Mouse (Mus musculus): ENCODE measurements around the gene Ccdc88a. TPM values are rescaled to one million over a fixed set of nuclear protein-coding genes. Genes with fewer than 3 reads are reported as not detected.

The Ccdc88a gene
- polyA plus RNA-seq, 1 experiment from 2014 or later = 84.5 TPM

- H3K36me3 ChIP-seq = no peaks in the 10 kb centered on the region
- no peak overlapping the region for H3K9ac ChIP-seq
- H3K27ac ChIP-seq (replicated peaks) = no peak overlapping the region
- ATAC-seq (ENCODE audit: low FRiP score, low read depth) = no peak
- peaks cover 14% of the 10 kb centered on the region; the same call in 1 of the 2 replicates for H3K4me1 ChIP-seq (replicated peaks)
- H3K4me3 ChIP-seq = no peak overlapping the region
- 80% methylated on average over 2 of the region's 2 CpGs for WGBS
- no peaks in the 10 kb centered on the region for H3K27me3 ChIP-seq
- no peaks in the 10 kb centered on the region for H3K9me3 ChIP-seq
- no peak overlapping the region for H3K4me2 ChIP-seq
These were observed 10.0 kb downstream of the Ccdc88a start for GRCm38 (mm10) chr11:29383493-29383892.

GRCm38 (mm10) chr11:29384001-29384400, 10.5 kb downstream of the Ccdc88a start:
- Histone ChIP-seq H3K9me3 (no peaks in the 10 kb centered on the region), H3K9ac (no peak overlapping the region), H3K27me3 (no peaks in the 10 kb centered on the region), H3K36me3 (no peaks in the 10 kb centered on the region), H3K27ac (replicated peaks) (no peak overlapping the region), H3K4me1 (replicated peaks) (peaks cover 15% of the 10 kb centered on the region; the same call in 1 of the 2 replicates), H3K4me3 (no peak overlapping the region), H3K4me2 (no peak overlapping the region)
- no peak for ATAC-seq (ENCODE audit: low FRiP score, low read depth)
- WGBS = 91% methylated on average over 1 of the region's 1 CpGs

GRCm38 (mm10) chr11:29384617-29385016, 11.2 kb downstream of the Ccdc88a start:
- Histone ChIP-seq H3K27ac (replicated peaks) (no peak overlapping the region), H3K4me3 (no peak overlapping the region), H3K9me3 (no peaks in the 10 kb centered on the region), H3K4me1 (replicated peaks) (peaks cover 17% of the 10 kb centered on the region; the same call in 1 of the 2 replicates), H3K9ac (no peak overlapping the region), H3K4me2 (no peak overlapping the region), H3K27me3 (no peaks in the 10 kb centered on the region), H3K36me3 (no peaks in the 10 kb centered on the region)
- 76% methylated on average over 3 of the region's 3 CpGs for WGBS
- ATAC-seq (ENCODE audit: low FRiP score, low read depth) = no peak

GRCm38 (mm10) chr11:29389913-29390312, 16.5 kb downstream of the Ccdc88a start:
- H3K9ac ChIP-seq = no peak overlapping the region
- ATAC-seq (ENCODE audit: low FRiP score, low read depth) = no peak
- no peaks in the 10 kb centered on the region for H3K27me3 ChIP-seq
- no peaks in the 10 kb centered on the region for H3K9me3 ChIP-seq
- H3K4me3 ChIP-seq = no peak overlapping the region
- peaks cover 3% of the 10 kb centered on the region; the same call in 1 of the 2 replicates for H3K4me1 ChIP-seq (replicated peaks)
- H3K36me3 ChIP-seq = no peaks in the 10 kb centered on the region
- 42% methylated on average over 4 of the region's 4 CpGs for WGBS
- no peak overlapping the region for H3K4me2 ChIP-seq
- no peak overlapping the region for H3K27ac ChIP-seq (replicated peaks)

- WGBS = 96% methylated on average over 3 of the region's 3 CpGs
These were observed 21.8 kb downstream of the Ccdc88a start for GRCm38 (mm10) chr11:29395135-29395746.

GRCm38 (mm10) chr11:29400374-29400773, 26.9 kb downstream of the Ccdc88a start:
- no peaks in the 10 kb centered on the region for H3K27me3 ChIP-seq
- H3K4me1 ChIP-seq (replicated peaks) = no peaks in the 10 kb centered on the region
- 90% methylated on average over 2 of the region's 2 CpGs for WGBS
- no peak overlapping the region for H3K4me2 ChIP-seq
- no peaks in the 10 kb centered on the region for H3K9me3 ChIP-seq
- peaks cover 16% of the 10 kb centered on the region for H3K36me3 ChIP-seq
- ATAC-seq (ENCODE audit: low FRiP score, low read depth) = 0 out of 2 replicates have a peak, but pooled peaks have one; percentile 35
- no peak overlapping the region for H3K4me3 ChIP-seq
- H3K27ac ChIP-seq (replicated peaks) = no peak overlapping the region
- no peak overlapping the region for H3K9ac ChIP-seq

More at GRCm38 (mm10) chr11:29395135-29395746, 21.8 kb downstream of the Ccdc88a start:
- Histone ChIP-seq H3K9ac (no peak overlapping the region), H3K4me2 (no peak overlapping the region), H3K9me3 (no peaks in the 10 kb centered on the region), H3K27ac (replicated peaks) (no peak overlapping the region), H3K4me3 (no peak overlapping the region), H3K27me3 (no peaks in the 10 kb centered on the region), H3K4me1 (replicated peaks) (no peaks in the 10 kb centered on the region), H3K36me3 (no peaks in the 10 kb centered on the region)
- no peak for ATAC-seq (ENCODE audit: low FRiP score, low read depth)

- H3K36me3 ChIP-seq = peaks cover 8% of the 10 kb centered on the region; the same call in 1 of the 2 replicates
- H3K9me3 ChIP-seq = no peaks in the 10 kb centered on the region
- H3K9ac ChIP-seq = no peak overlapping the region
- no peak overlapping the region for H3K4me3 ChIP-seq
- no peak overlapping the region for H3K4me2 ChIP-seq
- no peak overlapping the region for H3K27ac ChIP-seq (replicated peaks)
- no peaks in the 10 kb centered on the region for H3K27me3 ChIP-seq
- no peak for ATAC-seq (ENCODE audit: low FRiP score, low read depth)
- no peaks in the 10 kb centered on the region for H3K4me1 ChIP-seq (replicated peaks)
These were observed 32.8 kb downstream of the Ccdc88a start for GRCm38 (mm10) chr11:29406292-29406691.

GRCm38 (mm10) chr11:29423496-29423895, 50.0 kb downstream of the Ccdc88a start:
- H3K9me3 ChIP-seq = no peaks in the 10 kb centered on the region
- no peak overlapping the region for H3K4me2 ChIP-seq
- WGBS = 93% methylated on average over 3 of the region's 3 CpGs
- H3K27me3 ChIP-seq = no peaks in the 10 kb centered on the region
- peaks cover 6% of the 10 kb centered on the region; the same call in 1 of the 2 replicates for H3K36me3 ChIP-seq
- no peak overlapping the region for H3K27ac ChIP-seq (replicated peaks)
- H3K9ac ChIP-seq = no peak overlapping the region
- no peaks in the 10 kb centered on the region for H3K4me1 ChIP-seq (replicated peaks)
- H3K4me3 ChIP-seq = no peak overlapping the region
- ATAC-seq (ENCODE audit: low FRiP score, low read depth) = no peak

- peak; percentile 45; the same call in 1 of the 2 replicates for ATAC-seq (ENCODE audit: low FRiP score, low read depth)
- H3K36me3 ChIP-seq = peaks cover 31% of the 10 kb centered on the region
These were observed 55.3 kb downstream of the Ccdc88a start for GRCm38 (mm10) chr11:29428774-29429173.

GRCm38 (mm10) chr11:29431011-29431410, 57.6 kb downstream of the Ccdc88a start:
- H3K4me2 ChIP-seq = no peak overlapping the region
- 100% methylated on average over 1 of the region's 1 CpGs for WGBS
- H3K4me3 ChIP-seq = no peak overlapping the region

More at GRCm38 (mm10) chr11:29428774-29429173, 55.3 kb downstream of the Ccdc88a start:
- Histone ChIP-seq H3K4me1 (replicated peaks) (no peaks in the 10 kb centered on the region), H3K4me2 (no peak overlapping the region), H3K4me3 (no peak overlapping the region), H3K27me3 (no peaks in the 10 kb centered on the region), H3K9me3 (no peaks in the 10 kb centered on the region), H3K9ac (no peak overlapping the region), H3K27ac (replicated peaks) (no peak overlapping the region)
- 73% methylated on average over 3 of the region's 3 CpGs for WGBS

GRCm38 (mm10) chr11:29448741-29449140, 75.3 kb downstream of the Ccdc88a start:
- no peak overlapping the region for H3K4me2 ChIP-seq
- H3K9ac ChIP-seq = no peak overlapping the region
- H3K9me3 ChIP-seq = no peaks in the 10 kb centered on the region
- no peaks in the 10 kb centered on the region for H3K27me3 ChIP-seq
- H3K4me1 ChIP-seq (replicated peaks) = no peaks in the 10 kb centered on the region
- 86% methylated on average over 2 of the region's 2 CpGs for WGBS
- H3K27ac ChIP-seq (replicated peaks) = no peak overlapping the region
- H3K4me3 ChIP-seq = no peak overlapping the region
- H3K36me3 ChIP-seq = peaks cover 15% of the 10 kb centered on the region
- no peak for ATAC-seq (ENCODE audit: low FRiP score, low read depth)

More at GRCm38 (mm10) chr11:29431011-29431410, 57.6 kb downstream of the Ccdc88a start:
- no peak overlapping the region for H3K27ac ChIP-seq (replicated peaks)
- no peak overlapping the region for H3K9ac ChIP-seq
- H3K9me3 ChIP-seq = no peaks in the 10 kb centered on the region
- peaks cover 25% of the 10 kb centered on the region for H3K36me3 ChIP-seq
- H3K4me1 ChIP-seq (replicated peaks) = no peaks in the 10 kb centered on the region
- H3K27me3 ChIP-seq = no peaks in the 10 kb centered on the region
- no peak for ATAC-seq (ENCODE audit: low FRiP score, low read depth)

GRCm38 (mm10) chr11:29474676-29475075, 101.2 kb downstream of the Ccdc88a start:
- no peak for ATAC-seq (ENCODE audit: low FRiP score, low read depth)
- Histone ChIP-seq H3K36me3 (peaks cover 33% of the 10 kb centered on the region), H3K27me3 (no peaks in the 10 kb centered on the region), H3K9me3 (no peaks in the 10 kb centered on the region), H3K4me3 (no peak overlapping the region), H3K4me1 (replicated peaks) (no peaks in the 10 kb centered on the region), H3K9ac (no peak overlapping the region), H3K4me2 (no peak overlapping the region), H3K27ac (replicated peaks) (no peak overlapping the region)

- no peaks in the 10 kb centered on the region for H3K4me1 ChIP-seq (replicated peaks)
- no peak overlapping the region for H3K27ac ChIP-seq (replicated peaks)
- H3K36me3 ChIP-seq = peaks cover 46% of the 10 kb centered on the region
- 93% methylated on average over 1 of the region's 1 CpGs for WGBS
- ATAC-seq (ENCODE audit: low FRiP score, low read depth) = no peak
- H3K9ac ChIP-seq = no peak overlapping the region
- H3K27me3 ChIP-seq = no peaks in the 10 kb centered on the region
- no peak overlapping the region for H3K4me2 ChIP-seq
- H3K9me3 ChIP-seq = no peaks in the 10 kb centered on the region
- no peak overlapping the region for H3K4me3 ChIP-seq
These were observed 119.7 kb downstream of the Ccdc88a start for GRCm38 (mm10) chr11:29493135-29493534.
